Mouse (Mus musculus) bone marrow, adult 2 months (tissue): Measurements from ENCODE around the gene Klk11.

ENCODE experiments used
- CTCF ChIP-seq: fragments of 200-500 bp; IDR thresholded peaks from 2 replicates; pipeline ENCODE4 v1.5.1; 2011; ENCODE audit warnings: low read length, control low read depth; ENCODE audit not compliant: control insufficient read depth, insufficient read depth
- POLR2A ChIP-seq: fragments of 200-500 bp; IDR thresholded peaks from 2 replicates; pipeline ENCODE4 v1.6.1; 2011; ENCODE audit warnings: low read depth, mild to moderate bottlenecking, control low read depth, low read length, borderline replicate concordance; ENCODE audit not compliant: control insufficient read depth

DNA sequence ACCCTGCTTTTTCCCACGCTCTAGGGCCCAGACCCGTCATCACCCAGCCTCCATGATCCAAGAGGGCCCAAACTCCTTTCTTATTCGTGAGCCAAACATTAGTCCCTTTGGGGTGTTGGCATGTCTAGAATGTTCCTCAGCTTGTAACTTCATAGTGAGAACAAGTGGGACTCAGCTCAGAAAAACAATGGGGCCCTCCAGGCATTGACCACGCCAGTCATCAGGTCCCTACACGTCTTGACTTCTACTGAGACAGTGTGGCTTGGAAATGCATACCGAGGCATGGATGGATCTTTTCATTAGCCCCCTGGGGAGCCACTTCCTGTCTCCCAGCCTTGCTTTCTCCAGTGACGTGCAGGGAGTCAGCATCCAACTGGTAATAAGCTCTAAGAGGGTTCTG is 25.5 kb downstream of the Klk11 start:
- TF ChIP-seq CTCF (no peak), POLR2A (no peak)
